Mouse (Mus musculus) midbrain, embryonic 11.5 days (tissue): ENCODE data around the gene Qpctl. TPM values are rescaled to one million over a fixed set of nuclear protein-coding genes. Genes with fewer than 3 reads are reported as not detected.

Experiments used
- ATAC-seq: fragments of 200-750 bp; cut with Nextera tagmentation; 2 replicates; pipeline ENCODE4 v1.8.0; 2017; ENCODE audit warnings: moderate TSS enrichment, moderate library complexity; ENCODE audit not compliant: low FRiP score
- DNase-seq: peaks from one replicate; pipeline ENCODE4 v3.0.0; 2015; ENCODE audit warnings: low spot score; ENCODE audit errors: missing footprints
- H3K27ac ChIP-seq: fragments of 300-500 bp; sonication (generic); 2 replicates; pipeline ENCODE4 v1.5.1; 2014; ENCODE audit warnings: low read depth, low read length
- H3K27me3 ChIP-seq: fragments of 300-500 bp; sonication (generic); 2 replicates; pipeline ENCODE4 v1.6.1; 2014; ENCODE audit warnings: mild to moderate bottlenecking, low read length, moderate library complexity, mixed read lengths; ENCODE audit not compliant: control insufficient read depth, insufficient read depth
- H3K36me3 ChIP-seq: fragments of 300-500 bp; sonication (generic); 2 replicates; pipeline ENCODE4 v1.6.1; 2014; ENCODE audit warnings: mild to moderate bottlenecking, low read length, moderate library complexity, mixed read lengths; ENCODE audit not compliant: control insufficient read depth, insufficient read depth
- H3K4me1 ChIP-seq: fragments of 300-500 bp; sonication (generic); 2 replicates; pipeline ENCODE4 v1.6.1; 2014; ENCODE audit warnings: low read length; ENCODE audit not compliant: control insufficient read depth, insufficient read depth
- H3K4me2 ChIP-seq: fragments of 300-500 bp; sonication (generic); 2 replicates; pipeline ENCODE4 v1.6.1; 2014; ENCODE audit warnings: mild to moderate bottlenecking, moderate library complexity
- H3K4me3 ChIP-seq: fragments of 300-500 bp; sonication (generic); 2 replicates; pipeline ENCODE4 v1.5.1; 2014; ENCODE audit warnings: low read depth, low read length
- H3K9ac ChIP-seq: fragments of 300-500 bp; sonication (generic); 2 replicates; pipeline ENCODE4 v1.6.1; 2014; ENCODE audit warnings: low read length
- H3K9me3 ChIP-seq: fragments of 300-500 bp; sonication (generic); 2 replicates; pipeline ENCODE4 v1.6.1; 2016; ENCODE audit warnings: low read length; ENCODE audit not compliant: control insufficient read depth
- WGBS: fragments of 180-500 bp; shearing (Covaris S2); extraction: QIAGEN DNeasy Blood & Tissue Kit; methylation state at CpG from one replicate; pipeline ENCODE4 v1.1.7; 2014; 5-methylcytosine and 5-hydroxymethylcytosine counted together
- polyA plus RNA-seq: library from polyadenylated mRNA; unstranded; fragments of >200 nt; fragmentation: Nextera tagmentation; extraction: Ambion mirVana; gene quantifications from 2 replicates; pipeline ENCODE4 v1.2.1, GENCODE M21; 2014

Qpctl gene
- polyA plus RNA-seq, result 10.7 and 11.4 TPM in 2 replicates

DNA sequence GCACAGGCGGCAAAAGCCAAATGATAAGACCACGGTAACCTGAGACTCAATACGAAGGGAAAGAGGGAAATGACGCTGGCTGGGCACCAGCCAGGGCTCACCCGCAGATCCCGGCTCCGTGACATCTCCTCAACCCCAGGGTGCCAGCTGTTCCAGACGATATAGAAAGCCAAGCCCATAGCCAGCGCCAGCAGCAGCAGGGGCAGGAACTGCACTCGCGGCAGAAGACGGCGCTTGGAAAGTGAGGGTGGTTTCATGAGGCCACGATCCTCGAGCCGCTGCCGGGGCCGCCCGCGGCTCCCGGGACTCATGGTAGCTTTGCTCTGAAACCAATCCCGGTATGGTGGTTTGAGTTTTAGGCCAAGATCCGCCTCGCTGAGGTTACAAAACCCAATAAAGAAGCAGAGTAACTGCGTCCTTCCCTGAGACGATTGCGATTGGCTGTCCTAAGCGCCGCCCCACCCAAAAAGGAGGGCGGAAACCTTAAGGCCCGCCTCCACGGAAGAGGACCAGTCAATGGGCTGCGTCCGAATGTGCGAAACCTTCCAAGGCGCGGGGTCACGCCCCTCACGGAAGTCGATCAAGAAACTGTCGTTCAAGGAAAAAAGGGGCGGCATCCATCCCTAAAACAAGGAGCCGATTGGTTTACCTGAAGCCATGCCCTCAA lies at the start of gene Qpctl:
Qpctl (minus strand) TSS at position 417 of the 667 bp plus-strand sequence.
- peak; percentile 97 for ATAC-seq
- Histone ChIP-seq H3K27ac (peak within 1 kb of the TSS; percentile 76), H3K4me2 (peak within 1 kb of the TSS; percentile 92), H3K4me1 (peaks cover 13% of the 10 kb centered on the region), H3K9me3 (no peaks in the 10 kb centered on the region), H3K27me3 (no peaks in the 10 kb centered on the region), H3K9ac (peak within 1 kb of the TSS; percentile 71), H3K36me3 (peaks cover 3% of the 10 kb centered on the region; the same call in 1 of the 2 replicates), H3K4me3 (peak within 1 kb of the TSS; percentile 69)
- peak; percentile 99 for DNase-seq
- WGBS, result under 1% methylated on average over 43 of the region's 43 CpGs

DNA sequence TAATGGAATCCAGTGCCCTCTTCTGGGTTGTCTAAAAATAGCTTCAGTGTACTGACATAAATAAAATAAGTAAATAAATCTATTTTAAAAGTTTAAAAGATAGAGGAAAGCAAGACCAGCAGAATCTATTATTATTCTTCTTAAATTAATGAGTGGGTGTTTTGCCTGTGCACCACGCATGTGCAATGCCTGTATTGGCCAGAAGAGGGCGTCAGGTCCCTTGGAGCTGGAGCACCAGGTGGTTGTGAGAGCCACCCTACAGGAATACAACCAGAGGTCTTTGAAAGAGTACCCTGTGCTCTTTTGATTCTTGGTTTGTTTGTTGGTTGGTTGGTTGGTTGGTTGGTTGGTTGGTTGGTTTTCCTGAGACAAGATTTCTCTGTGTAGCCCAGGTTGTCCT lies 48.9 kb upstream of the Qpctl start:
- H3K4me1 ChIP-seq, result no peaks in the 10 kb centered on the region
- H3K4me2 ChIP-seq, result no peak overlapping the region
- H3K36me3 ChIP-seq, result peaks cover 8% of the 10 kb centered on the region
- 30% methylated on average over 2 of the region's 2 CpGs for WGBS
- ATAC-seq (no peak), DNase-seq (no peak)
- no peak overlapping the region for H3K9ac ChIP-seq
- H3K27me3 ChIP-seq, result no peaks in the 10 kb centered on the region
- H3K27ac ChIP-seq, result no peak overlapping the region
- H3K9me3 ChIP-seq, result peaks cover 4% of the 10 kb centered on the region; the same call in 1 of the 2 replicates
- H3K4me3 ChIP-seq, result no peak overlapping the region

DNA sequence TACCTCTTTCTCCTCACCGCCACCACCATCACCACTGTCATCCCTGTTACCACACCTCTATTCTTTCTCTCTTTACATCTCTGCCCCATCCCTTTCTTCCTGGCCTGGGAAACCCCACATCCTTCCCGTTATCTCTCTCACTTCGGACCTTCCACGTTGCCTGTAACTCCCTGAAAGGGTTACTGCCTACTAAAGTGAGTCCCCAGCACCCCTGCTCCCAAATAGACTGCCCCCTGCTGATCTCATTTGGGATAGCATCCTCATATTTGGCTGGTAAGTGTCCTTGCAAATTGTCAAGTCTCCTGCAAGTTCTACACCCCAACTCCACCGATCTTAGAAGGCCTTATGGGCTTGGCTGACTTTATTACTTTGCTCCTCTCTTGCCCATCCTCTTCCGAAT lies 47.6 kb upstream of the Qpctl start:
- WGBS, result 71% methylated on average over 6 of the region's 6 CpGs
- Histone ChIP-seq H3K27ac (no peak overlapping the region), H3K9ac (no peak overlapping the region), H3K9me3 (peaks cover 4% of the 10 kb centered on the region; the same call in 1 of the 2 replicates), H3K27me3 (no peaks in the 10 kb centered on the region), H3K36me3 (peaks cover 8% of the 10 kb centered on the region), H3K4me1 (no peaks in the 10 kb centered on the region), H3K4me3 (no peak overlapping the region), H3K4me2 (no peak overlapping the region)
- ATAC-seq (no peak), DNase-seq (peak; percentile 86)

DNA sequence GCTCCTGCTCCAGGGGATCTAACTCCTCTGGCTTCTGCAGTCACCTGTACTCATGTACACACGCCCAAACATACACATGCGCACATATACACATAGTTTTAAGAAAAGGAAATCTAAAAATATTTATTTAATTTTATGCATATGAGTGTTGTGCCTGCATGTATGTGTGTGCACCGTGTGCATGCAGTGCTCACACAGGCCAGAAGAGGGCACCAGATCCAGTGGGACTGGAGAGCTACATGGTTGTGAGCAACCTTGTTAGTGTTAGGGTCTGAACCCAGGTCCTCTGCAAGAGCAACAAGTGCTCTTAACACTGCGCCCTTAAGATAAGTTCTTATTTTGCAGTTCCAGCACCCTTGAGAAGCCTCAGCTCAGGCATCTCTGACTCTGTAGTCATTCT lies 45.6 kb upstream of the Qpctl start:
- Histone ChIP-seq H3K9me3 (peaks cover 4% of the 10 kb centered on the region; the same call in 1 of the 2 replicates), H3K4me2 (no peak overlapping the region), H3K27ac (no peak overlapping the region), H3K4me1 (no peaks in the 10 kb centered on the region), H3K36me3 (peaks cover 8% of the 10 kb centered on the region), H3K27me3 (no peaks in the 10 kb centered on the region), H3K9ac (no peak overlapping the region), H3K4me3 (no peak overlapping the region)
- ATAC-seq (no peak), DNase-seq (peak; percentile 51)
- WGBS, result 94% methylated on average over 4 of the region's 4 CpGs

DNA sequence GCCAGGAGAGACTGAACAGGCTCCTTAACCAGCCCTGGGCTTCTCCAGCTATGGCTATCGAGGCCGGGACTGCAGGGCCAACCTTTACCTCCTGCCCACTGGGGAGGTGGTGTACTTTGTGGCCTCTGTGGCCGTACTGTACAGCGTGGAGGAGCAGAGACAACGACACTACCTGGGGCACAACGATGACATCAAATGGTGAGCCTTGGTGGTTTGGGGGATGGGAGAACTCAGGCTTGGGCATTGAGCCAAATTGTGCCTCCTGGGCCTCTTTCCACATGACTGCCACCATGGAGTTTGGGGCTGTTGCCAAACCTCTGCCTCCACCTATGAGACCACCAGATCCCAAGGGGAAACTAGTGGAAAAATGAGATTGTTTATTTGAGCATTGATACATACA lies 35.7 kb upstream of the Qpctl start:
- DNase-seq (no peak), ATAC-seq (no peak)
- Histone ChIP-seq H3K4me2 (no peak overlapping the region), H3K9ac (no peak overlapping the region), H3K9me3 (no peaks in the 10 kb centered on the region), H3K36me3 (no peaks in the 10 kb centered on the region), H3K27me3 (peaks cover 6% of the 10 kb centered on the region; the same call in 1 of the 2 replicates), H3K4me1 (peaks cover 4% of the 10 kb centered on the region; the same call in 1 of the 2 replicates), H3K4me3 (no peak overlapping the region), H3K27ac (no peak overlapping the region)
- WGBS, result 93% methylated on average over 6 of the region's 6 CpGs

DNA sequence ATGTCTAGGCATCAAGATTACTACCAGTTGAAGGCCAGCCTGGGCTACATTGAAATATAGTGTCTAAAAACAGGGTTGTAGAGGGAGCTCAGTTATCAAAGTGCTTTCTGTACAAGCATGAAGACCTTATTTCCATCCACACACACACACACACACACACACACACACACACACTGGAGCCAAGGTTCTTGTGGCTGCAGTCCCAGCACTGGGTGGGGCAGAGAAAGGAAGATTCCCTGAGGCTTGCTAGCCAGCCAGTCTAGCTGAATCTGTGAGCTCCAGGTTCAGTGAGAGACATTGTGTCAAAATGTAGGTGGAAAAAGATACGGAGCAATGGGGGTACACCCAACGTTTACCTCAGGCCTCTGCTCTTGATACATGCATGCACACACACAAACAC lies 35.2 kb upstream of the Qpctl start:
- peaks cover 12% of the 10 kb centered on the region; the same call in 1 of the 2 replicates for H3K27me3 ChIP-seq
- 90% methylated on average over 2 of the region's 2 CpGs for WGBS
- H3K4me1 ChIP-seq, result peaks cover 7% of the 10 kb centered on the region; the same call in 1 of the 2 replicates
- ATAC-seq (no peak), DNase-seq (no peak)
- no peak overlapping the region for H3K4me2 ChIP-seq
- no peaks in the 10 kb centered on the region for H3K36me3 ChIP-seq
- H3K9me3 ChIP-seq, result no peaks in the 10 kb centered on the region
- no peak overlapping the region for H3K27ac ChIP-seq
- no peak overlapping the region for H3K9ac ChIP-seq
- no peak overlapping the region for H3K4me3 ChIP-seq

DNA sequence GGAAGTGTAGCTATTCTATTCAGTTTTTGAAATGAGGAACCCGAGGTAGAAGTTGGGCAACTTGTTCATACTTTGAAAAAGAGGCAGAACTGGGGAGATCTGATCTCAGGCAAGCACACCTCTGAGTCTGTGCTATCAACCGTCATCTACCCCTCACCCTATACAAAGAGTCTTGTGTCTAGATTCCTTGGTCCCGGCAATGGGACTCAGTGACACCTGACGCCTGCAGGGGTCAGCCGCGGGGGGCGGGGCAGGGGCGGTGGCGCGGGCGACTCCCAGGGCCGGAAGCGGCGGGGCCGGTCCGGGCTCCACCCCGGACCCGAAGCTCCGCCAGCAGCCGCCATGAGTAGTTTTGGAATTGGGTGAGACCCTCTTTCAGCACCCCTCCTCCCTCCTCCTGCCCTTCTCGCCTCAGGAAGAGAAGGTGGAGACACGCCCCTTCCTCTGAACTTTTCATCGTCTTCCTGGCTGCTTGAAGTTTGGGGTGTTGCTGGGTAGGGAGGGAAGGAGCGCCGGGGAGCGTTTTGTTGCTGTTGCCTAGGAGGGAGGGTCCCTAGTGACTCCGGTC lies 31.9 kb upstream of the Qpctl start:
- Histone ChIP-seq H3K9ac (peak overlapping the region; percentile 63), H3K9me3 (peaks cover 2% of the 10 kb centered on the region; the same call in 1 of the 2 replicates), H3K4me2 (peak overlapping the region; percentile 57), H3K4me1 (peaks cover 13% of the 10 kb centered on the region), H3K27ac (no peak overlapping the region), H3K27me3 (peaks cover 37% of the 10 kb centered on the region), H3K36me3 (no peaks in the 10 kb centered on the region), H3K4me3 (peak overlapping the region; percentile 42)
- DNase-seq (peak; percentile 92), ATAC-seq (0 out of 2 replicates have a peak, but pooled peaks have one; percentile 11)
- 1% methylated on average over 27 of the region's 27 CpGs for WGBS

DNA sequence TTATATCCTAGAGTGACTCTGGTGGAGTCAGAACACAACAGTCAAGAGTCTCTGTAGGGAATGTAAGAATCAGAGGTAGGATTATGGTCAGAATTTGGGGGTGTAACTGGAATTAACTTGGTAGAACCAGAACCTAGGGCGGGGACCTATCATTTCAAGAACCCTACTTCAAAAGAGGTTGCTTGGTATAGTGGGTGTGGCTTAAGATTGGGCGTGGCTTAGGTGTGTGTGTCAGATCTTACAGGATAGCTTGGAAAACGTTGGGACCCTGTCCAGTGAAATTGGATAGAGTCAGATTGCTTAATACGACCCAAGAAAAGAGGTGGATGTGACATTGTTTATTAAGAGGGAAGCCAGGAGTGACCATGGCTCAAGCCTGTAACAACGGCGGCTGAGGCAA lies 30.8 kb upstream of the Qpctl start:
- H3K9ac ChIP-seq, result no peak overlapping the region
- no peak for DNase-seq
- WGBS, result 39% methylated on average over 6 of the region's 6 CpGs
- H3K9me3 ChIP-seq, result peaks cover 2% of the 10 kb centered on the region; the same call in 1 of the 2 replicates
- H3K4me2 ChIP-seq, result no peak overlapping the region; the same call in 1 of the 2 replicates
- no peak overlapping the region for H3K27ac ChIP-seq
- no peak overlapping the region for H3K4me3 ChIP-seq
- no peak for ATAC-seq
- peaks cover 15% of the 10 kb centered on the region for H3K4me1 ChIP-seq
- no peaks in the 10 kb centered on the region for H3K36me3 ChIP-seq
- H3K27me3 ChIP-seq, result peaks cover 42% of the 10 kb centered on the region

DNA sequence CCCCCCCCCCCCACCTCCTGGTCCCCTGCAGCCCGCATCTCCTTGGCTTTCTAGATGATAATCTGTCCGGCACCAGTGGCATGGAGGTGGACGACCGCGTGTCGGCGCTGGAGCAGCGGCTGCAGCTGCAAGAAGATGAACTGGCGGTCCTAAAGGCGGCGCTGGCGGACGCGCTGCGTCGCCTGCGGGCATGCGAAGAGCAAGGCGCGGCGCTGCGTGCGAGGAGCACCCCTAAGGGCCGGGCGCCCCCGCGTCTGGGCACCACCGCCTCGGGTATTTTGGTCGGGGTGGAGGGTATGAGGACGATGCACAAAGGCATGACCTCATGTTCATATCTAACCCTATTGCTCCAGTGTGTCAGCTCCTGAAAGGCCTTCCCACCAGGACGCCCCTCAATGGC lies 30.1 kb upstream of the Qpctl start:
- peak overlapping the region; percentile 26 for H3K4me3 ChIP-seq
- peaks cover 15% of the 10 kb centered on the region for H3K4me1 ChIP-seq
- no peak overlapping the region for H3K27ac ChIP-seq
- WGBS, result under 1% methylated on average over 31 of the region's 32 CpGs
- H3K27me3 ChIP-seq, result peaks cover 42% of the 10 kb centered on the region
- H3K36me3 ChIP-seq, result no peaks in the 10 kb centered on the region
- ATAC-seq (0 out of 2 replicates have a peak, but pooled peaks have one; percentile 4), DNase-seq (peak; percentile 94)
- peak overlapping the region; percentile 39; the same call in 1 of the 2 replicates for H3K9ac ChIP-seq
- H3K4me2 ChIP-seq, result peak overlapping the region; percentile 44
- peaks cover 2% of the 10 kb centered on the region; the same call in 1 of the 2 replicates for H3K9me3 ChIP-seq
